Mouse (Mus musculus) thymus, postnatal 36 days (tissue): ENCODE results near the gene Olfr63.
"Not testable (repeated sequence)": the region's sequence is repeated elsewhere in the genome, so short reads cannot be mapped to it uniquely, and the experiment has no call there.

Experiments
- DNase-seq, 2 experiments: peaks; one replicate each; pipeline ENCODE4 v3.0.0; 2022; ENCODE audit warnings: mixed read lengths in 2 of 2

Olfr63 gene

GRCm38 (mm10) chr17:33264376-33264775 is at the start of gene Olfr63:
Olfr63 (plus strand) TSS chr17:33264676.
- no peak for DNase-seq

GRCm38 (mm10) chr17:33221590-33221989 is 42.9 kb upstream of the Olfr63 start, which contains the start of gene Olfr1564:
Olfr1564 (minus strand) TSS chr17:33221690.
- DNase-seq: no peak

- DNase-seq: not testable (repeated sequence)
Measured at GRCm38 (mm10) chr17:33236646-33237045, 27.8 kb upstream of the Olfr63 start.

- DNase-seq: not testable (repeated sequence)
Measured at GRCm38 (mm10) chr17:33254530-33255318, 9.8 kb upstream of the Olfr63 start, which contains the start of gene Zfp955a. Zfp955a (minus strand) TSS chr17:33255145.

GRCm38 (mm10) chr17:33255319-33255657 is 9.2 kb upstream of the Olfr63 start:
- not testable (repeated sequence) for DNase-seq

GRCm38 (mm10) chr17:33268907-33269306 is 4.4 kb downstream of the Olfr63 start:
- no peak for DNase-seq

- not testable (repeated sequence) for DNase-seq
Measured at GRCm38 (mm10) chr17:33289039-33289875, 24.8 kb downstream of the Olfr63 start, which contains the start of gene Zfp955b. Zfp955b (plus strand) TSS chr17:33289544.

GRCm38 (mm10) chr17:33289876-33290149 is 25.3 kb downstream of the Olfr63 start:
- DNase-seq: not testable (repeated sequence)
